Mouse (Mus musculus) layer of hippocampus, postnatal 36 days (tissue): ENCODE results near the gene Dock8. TPM values are rescaled to one million over a fixed set of nuclear protein-coding genes. Genes with fewer than 3 reads are reported as not detected.

Experiments
- DNase-seq, 2 experiments: peaks; one replicate each; pipeline ENCODE4 v3.0.0; 2022
- total RNA-seq, 2 experiments: library from RNA; stranded (reverse); gene quantifications; 2 replicates each; pipeline ENCODE4 v1.2.3; 2021

The Dock8 gene
- total RNA-seq, 2 experiments from 2014 or later = 2.9 to 3.8 TPM

- no peak for DNase-seq
Observed at GRCm38 (mm10) chr19:25132322-25132721, 133.0 kb downstream of the Dock8 start.

GRCm38 (mm10) chr19:25133959-25134358 lies 134.6 kb downstream of the Dock8 start:
- no peak for DNase-seq

- DNase-seq = no peak
Observed at GRCm38 (mm10) chr19:25136171-25136570, 136.8 kb downstream of the Dock8 start.

GRCm38 (mm10) chr19:25137907-25138820 lies 138.8 kb downstream of the Dock8 start:
- no peak for DNase-seq

GRCm38 (mm10) chr19:25144110-25145028 lies 145.0 kb downstream of the Dock8 start:
- peak; percentile 52 to 66 for DNase-seq

GRCm38 (mm10) chr19:25145116-25145515 lies 145.8 kb downstream of the Dock8 start:
- no peak for DNase-seq

- no peak for DNase-seq
Observed at GRCm38 (mm10) chr19:25146122-25146521, 146.8 kb downstream of the Dock8 start.

- DNase-seq = no peak
Observed at GRCm38 (mm10) chr19:25149788-25150187, 150.5 kb downstream of the Dock8 start.

GRCm38 (mm10) chr19:25154506-25155178 lies 155.3 kb downstream of the Dock8 start:
- DNase-seq = no peak

- DNase-seq = no peak
Observed at GRCm38 (mm10) chr19:25155250-25155649, 155.9 kb downstream of the Dock8 start.

GRCm38 (mm10) chr19:25155709-25156108 lies 156.4 kb downstream of the Dock8 start:
- DNase-seq = no peak

- DNase-seq = no peak
Observed at GRCm38 (mm10) chr19:25162270-25162669, 162.9 kb downstream of the Dock8 start.

- DNase-seq = no peak
Observed at GRCm38 (mm10) chr19:25163426-25163825, 164.1 kb downstream of the Dock8 start.

- DNase-seq = no peak
Observed at GRCm38 (mm10) chr19:25166412-25166811, 167.1 kb downstream of the Dock8 start.

GRCm38 (mm10) chr19:25171395-25171794 lies 172.1 kb downstream of the Dock8 start:
- no peak for DNase-seq

GRCm38 (mm10) chr19:25176746-25177145 lies 177.4 kb downstream of the Dock8 start:
- no peak for DNase-seq

- no peak for DNase-seq
Observed at GRCm38 (mm10) chr19:25180024-25180423, 180.7 kb downstream of the Dock8 start.

GRCm38 (mm10) chr19:25180547-25180946 lies 181.2 kb downstream of the Dock8 start:
- DNase-seq = no peak

GRCm38 (mm10) chr19:25184076-25184475 lies 184.7 kb downstream of the Dock8 start:
- no peak for DNase-seq

GRCm38 (mm10) chr19:25186316-25186715 lies 187.0 kb downstream of the Dock8 start:
- no peak for DNase-seq

- peak in 1 of 2 experiments; percentile 11 for DNase-seq
Observed at GRCm38 (mm10) chr19:25187681-25188080, 188.3 kb downstream of the Dock8 start.

GRCm38 (mm10) chr19:25193751-25194150 lies 194.4 kb downstream of the Dock8 start:
- DNase-seq = no peak
